In genomic region chr1:161034435-161035280, GRCm38 (mm10) we compare ENCODE assay signal across 7 mouse cellular contexts. TPM values are rescaled to one million over a fixed set of nuclear protein-coding genes. Genes with fewer than 3 reads are reported as not detected.
DNase-seq lines count a peak whose midpoint lies in the region; ATAC-seq lines count a peak whose summit lies in the region.

Zbtb37 (minus strand) TSS chr1:161034849.

- peak; percentile 92 for ATAC-seq in intestine, embryonic 15.5 days

- peak; percentile 96 to 98 for DNase-seq in adrenal gland, adult 18-20 months (ENCODE audit: low spot score in 2 of 2)
- peak; percentile 100 for DNase-seq in embryo, embryonic 11 days
- DNase-seq in gastrocnemius, postnatal 25 days, result peak; percentile 97
- DNase-seq in left cerebral cortex, postnatal 25 days (ENCODE audit: low spot score in 2 of 2), result peak; percentile 96 to 99
- DNase-seq in midbrain, embryonic 10.5 days (ENCODE audit: low spot score), result peak; percentile 100
- DNase-seq in right cerebral cortex, postnatal 4 days, result peak; percentile 99

- peak within 1 kb of the TSS; percentile 94 for H3K27ac ChIP-seq in intestine, embryonic 15.5 days
- H3K27ac ChIP-seq in midbrain, embryonic 10.5 days (replicated peaks), result peak within 1 kb of the TSS; percentile 97

- peaks cover 2% of the 10 kb centered on the region; the same call in 1 of the 2 replicates for H3K36me3 ChIP-seq in intestine, embryonic 15.5 days
- H3K36me3 ChIP-seq in midbrain, embryonic 10.5 days, result peaks cover 75% of the 10 kb centered on the region

- H3K4me2 ChIP-seq in intestine, embryonic 15.5 days (replicated peaks), result peak within 1 kb of the TSS; percentile 69

- H3K9ac ChIP-seq in intestine, embryonic 15.5 days, result peak within 1 kb of the TSS; percentile 84

- intact Hi-C loops in left cerebral cortex, postnatal 25 days (cut with DNase I), result loop anchor here (2.0 to 10.0 kb wide), 3 partner anchors 36 to 290 kb away; partner anchors contain the start of genes Cenpl and Dars2

- under 1% methylated on average over 58 of the region's 76 CpGs for WGBS in intestine, embryonic 15.5 days
- WGBS in midbrain, embryonic 10.5 days, result under 1% methylated on average over 73 of the region's 76 CpGs

- no peaks in the 10 kb centered on the region for H3K4me1 ChIP-seq in intestine, embryonic 15.5 days (replicated peaks)
- H3K4me1 ChIP-seq in midbrain, embryonic 10.5 days, result peaks cover 40% of the 10 kb centered on the region

- no peaks in the 10 kb centered on the region for H3K9me3 ChIP-seq in intestine, embryonic 15.5 days
- no peaks in the 10 kb centered on the region for H3K9me3 ChIP-seq in midbrain, embryonic 10.5 days (replicated peaks)

- H3K27me3 ChIP-seq in intestine, embryonic 15.5 days (replicated peaks), result no peaks in the 10 kb centered on the region
- H3K27me3 ChIP-seq in midbrain, embryonic 10.5 days (ENCODE audit: low read depth, poor library complexity, severe bottlenecking), result no peaks in the 10 kb centered on the region

- H3K4me3 ChIP-seq in intestine, embryonic 15.5 days (replicated peaks), result peak within 1 kb of the TSS; percentile 86
- peak within 1 kb of the TSS; percentile 67 for H3K4me3 ChIP-seq in midbrain, embryonic 10.5 days

RNA-seq across cellular contexts. Expression of gene Zbtb37, which starts in this region (rescaled TPM):
- total RNA-seq in adrenal gland, adult 18-20 months (2021), result 10 to 100 TPM; 11.1 to 12.9 TPM
- total RNA-seq in gastrocnemius, postnatal 25 days (2021), result 1 to 10 TPM; 4.8 to 7.8 TPM
- 6.0 and 8.3 TPM in 2 replicates for polyA plus RNA-seq in intestine, embryonic 15.5 days (2015; fragmentation: Nextera tagmentation; extraction: Ambion mirVana)
- total RNA-seq in left cerebral cortex, postnatal 25 days (2021), result 10 to 100 TPM; 17.6 to 18.2 TPM
- 5.3 and 6.7 TPM in 2 replicates for polyA plus RNA-seq in midbrain, embryonic 10.5 days (2016; fragmentation: Nextera tagmentation; extraction: Ambion mirVana)

Comparison
In these comparisons a context has a peak if more than half of its experiments do, and no peak if none do; other contexts are left out.
1. Peak in every context shown above with its lines: DNase-seq, ATAC-seq, H3K4me3 ChIP-seq and H3K27ac ChIP-seq.